Mouse (Mus musculus): ENCODE data around the gene Cox20. TPM values are rescaled to one million over a fixed set of nuclear protein-coding genes. Genes with fewer than 3 reads are reported as not detected.
"Not testable (repeated sequence)": the region's sequence is repeated elsewhere in the genome, so short reads cannot be mapped to it uniquely, and the experiment has no call there.

Cox20 gene
- total RNA-seq (2021): 10 to 100 TPM; 33.2 to 38.4 TPM
- long read RNA-seq, experiment 1, transcript Cox20-201 (4 exons, 471 nt): major isoform, 33 of 38 reads
- long read RNA-seq, experiment 1, partial matches to known transcripts: 0 of 38 reads
- long read RNA-seq, experiment 1, other reads (novel, unspliced or antisense): 2 of 38 reads
- long read RNA-seq, experiment 2, transcript Cox20-201 (4 exons, 471 nt): major isoform, 34 of 44 reads
- long read RNA-seq, experiment 2, partial matches to known transcripts: 1 of 44 reads
- long read RNA-seq, experiment 2, other reads (novel, unspliced or antisense): 7 of 44 reads

GRCm38 (mm10) chr1:178318389-178319184 is at the start of gene Cox20:
Cox20 (plus strand) TSS chr1:178319130.
- peak; percentile 93 to 95 for DNase-seq (ENCODE audit: low spot score in 2 of 2)

DNA sequence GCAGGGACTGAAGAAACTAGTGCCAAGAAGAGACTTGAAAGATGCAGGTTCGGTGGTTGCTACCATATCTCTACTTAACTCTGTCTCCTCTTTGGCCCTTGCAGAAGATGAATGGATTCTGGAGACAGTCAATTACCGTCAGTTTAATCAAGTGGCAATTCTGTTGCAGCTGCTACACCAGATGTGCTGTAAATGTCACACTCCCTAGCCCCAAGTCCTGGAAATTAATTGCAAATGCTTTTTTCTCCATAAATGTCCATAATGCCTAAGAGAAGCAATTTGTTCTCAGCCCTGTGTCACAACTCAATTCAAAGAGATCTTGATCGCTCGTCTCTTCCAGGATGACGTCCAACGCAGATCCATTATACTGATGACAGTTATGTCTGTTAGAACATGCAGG is 48.3 kb upstream of the Cox20 start:
- TF ChIP-seq CTCF (conservative IDR thresholded peaks at IDR 0.05): no peak
- H3K27ac ChIP-seq: no peak overlapping the region
- no peak overlapping the region for H3K4me3 ChIP-seq
- DNase-seq (ENCODE audit: low spot score in 2 of 2): no peak

More at GRCm38 (mm10) chr1:178318389-178319184, at the start of gene Cox20:
- peak within 1 kb of the TSS; percentile 77 for H3K4me3 ChIP-seq
- peak within 1 kb of the TSS; percentile 100 for H3K27ac ChIP-seq
- 0 out of 2 replicates have a peak, but pooled peaks have one; percentile 4 for TF ChIP-seq CTCF (conservative IDR thresholded peaks at IDR 0.05)

DNA sequence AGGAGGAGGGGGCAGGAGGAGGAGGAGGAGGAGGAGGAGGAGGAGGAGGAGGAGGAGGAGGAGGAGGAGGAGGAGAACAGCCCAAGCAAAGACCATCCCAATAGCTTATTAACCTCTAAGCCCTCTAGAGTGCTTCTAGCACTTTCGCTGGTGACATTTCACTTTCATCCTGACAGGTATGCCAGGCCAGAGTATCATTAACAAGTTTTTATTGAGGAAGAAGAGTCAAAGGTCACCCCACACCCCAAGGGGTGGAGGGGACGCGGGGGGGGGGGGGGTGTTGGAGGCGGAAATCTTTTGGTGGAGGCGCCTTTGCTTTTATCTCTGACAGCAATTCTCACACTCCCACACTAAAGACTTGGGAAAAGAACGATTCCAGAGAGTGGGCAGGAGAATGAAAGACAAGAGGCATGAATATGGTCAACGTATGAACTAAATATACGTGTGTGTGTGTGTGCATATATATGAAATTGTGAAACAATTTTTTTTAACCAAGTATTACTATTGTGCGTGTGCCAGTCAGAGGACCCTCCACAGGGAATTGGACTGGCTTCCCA is 43.7 kb upstream of the Cox20 start:
- no peak for TF ChIP-seq CTCF (conservative IDR thresholded peaks at IDR 0.05)
- no peak overlapping the region for H3K27ac ChIP-seq
- DNase-seq (ENCODE audit: low spot score in 2 of 2): no peak
- no peak overlapping the region; the same call in 1 of the 2 replicates for H3K4me3 ChIP-seq

DNA sequence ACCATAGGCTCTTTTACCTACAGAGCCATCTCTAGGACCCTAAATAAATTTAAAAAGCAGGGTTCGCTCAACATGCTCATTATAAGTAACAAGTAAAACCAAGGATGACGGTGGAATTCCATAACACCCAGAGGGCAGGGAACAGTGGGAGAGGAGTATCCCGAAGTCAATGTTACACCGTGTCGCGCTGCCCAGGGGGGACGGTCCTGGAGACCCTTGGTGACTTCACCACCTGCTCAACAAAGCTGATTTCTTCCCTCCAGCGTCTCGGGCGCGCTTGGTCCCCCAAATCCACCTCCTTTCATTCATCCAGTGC is 43.2 kb upstream of the Cox20 start:
- DNase-seq (ENCODE audit: low spot score in 2 of 2): peak in 1 of 2 experiments; percentile 3
- Histone ChIP-seq H3K27ac (peak overlapping the region; percentile 92), H3K4me3 (peak overlapping the region; percentile 60)
- no peak for TF ChIP-seq CTCF (conservative IDR thresholded peaks at IDR 0.05)

GRCm38 (mm10) chr1:178276054-178276911 is 42.6 kb upstream of the Cox20 start:
- TF ChIP-seq CTCF (conservative IDR thresholded peaks at IDR 0.05): peak; percentile 28
- H3K27ac ChIP-seq: peak overlapping the region; percentile 92
- peak overlapping the region; percentile 60 for H3K4me3 ChIP-seq
- peak; percentile 63 to 67 for DNase-seq (ENCODE audit: low spot score in 2 of 2)

DNA sequence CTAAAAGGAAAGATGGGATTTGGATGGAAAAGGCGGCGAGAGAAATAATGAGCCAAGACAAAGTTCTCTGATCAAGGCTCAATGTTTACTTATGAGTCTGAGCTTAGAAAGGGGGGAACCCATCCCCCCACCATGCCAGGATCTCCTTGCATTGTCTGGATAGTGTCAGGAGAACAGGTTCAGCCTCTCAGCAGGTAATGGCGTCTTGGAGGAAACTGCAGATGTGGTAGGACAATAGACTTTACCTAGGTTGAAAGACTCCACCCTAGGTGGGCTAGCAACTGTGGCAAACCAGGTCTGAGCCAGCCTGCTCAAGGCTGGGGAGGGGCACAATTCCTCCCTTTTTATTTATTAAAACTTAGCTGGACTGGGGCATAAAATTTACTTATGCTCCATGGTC is 35.6 kb upstream of the Cox20 start:
- not testable (repeated sequence) for H3K4me3 ChIP-seq; DNase-seq (ENCODE audit: low spot score in 2 of 2); H3K27ac ChIP-seq

DNA sequence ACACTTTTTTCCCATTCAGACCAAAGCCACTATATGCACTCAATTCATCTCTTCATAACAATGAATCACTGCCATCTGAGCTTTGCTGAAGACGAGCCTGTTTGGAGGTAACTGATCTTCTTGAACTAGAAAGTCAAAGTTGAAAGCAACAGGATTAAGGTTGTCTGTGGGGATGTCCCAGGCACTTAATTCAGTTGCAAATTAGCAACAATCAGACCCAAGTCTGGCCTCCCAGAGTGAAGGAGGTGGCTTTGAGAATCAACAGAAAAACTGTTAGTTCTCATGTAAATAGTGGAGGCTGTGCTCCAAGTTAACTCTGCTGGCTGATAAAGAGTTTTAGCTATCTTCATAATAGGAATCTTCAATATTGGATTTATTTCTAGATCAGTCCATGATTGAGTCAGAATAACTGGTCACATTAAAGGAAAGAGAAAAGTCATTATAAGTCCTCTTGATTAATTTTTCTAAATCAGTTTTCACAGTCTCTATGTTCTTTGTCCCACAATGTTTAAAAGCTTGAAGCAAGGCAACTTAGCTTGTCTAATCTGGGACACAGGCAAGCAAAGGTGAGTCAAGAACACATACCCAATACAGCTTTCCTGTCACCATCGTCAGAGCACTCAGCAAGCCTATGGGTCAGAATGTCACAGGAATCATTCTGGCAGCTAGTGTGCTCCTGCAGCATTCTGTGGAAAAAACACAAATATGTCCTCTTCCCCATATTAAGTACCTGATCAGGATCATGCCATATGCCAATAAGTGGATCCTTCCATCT is 34.8 kb upstream of the Cox20 start:
- no peak overlapping the region for H3K4me3 ChIP-seq
- TF ChIP-seq CTCF (conservative IDR thresholded peaks at IDR 0.05): no peak
- DNase-seq (ENCODE audit: low spot score in 2 of 2): no peak

GRCm38 (mm10) chr1:178287601-178288176 is 31.2 kb upstream of the Cox20 start:
- no peak overlapping the region for H3K27ac ChIP-seq
- DNase-seq (ENCODE audit: low spot score in 2 of 2): no peak
- H3K4me3 ChIP-seq: no peak overlapping the region
- no peak for TF ChIP-seq CTCF (conservative IDR thresholded peaks at IDR 0.05)

More for the DNA sequence above, 34.8 kb upstream of the Cox20 start:
- no peak overlapping the region for H3K27ac ChIP-seq

- TF ChIP-seq CTCF (conservative IDR thresholded peaks at IDR 0.05): no peak
- no peak overlapping the region for H3K4me3 ChIP-seq
- no peak overlapping the region for H3K27ac ChIP-seq
- DNase-seq (ENCODE audit: low spot score in 2 of 2): no peak
Measured at GRCm38 (mm10) chr1:178291716-178292115, 27.2 kb upstream of the Cox20 start.

DNA sequence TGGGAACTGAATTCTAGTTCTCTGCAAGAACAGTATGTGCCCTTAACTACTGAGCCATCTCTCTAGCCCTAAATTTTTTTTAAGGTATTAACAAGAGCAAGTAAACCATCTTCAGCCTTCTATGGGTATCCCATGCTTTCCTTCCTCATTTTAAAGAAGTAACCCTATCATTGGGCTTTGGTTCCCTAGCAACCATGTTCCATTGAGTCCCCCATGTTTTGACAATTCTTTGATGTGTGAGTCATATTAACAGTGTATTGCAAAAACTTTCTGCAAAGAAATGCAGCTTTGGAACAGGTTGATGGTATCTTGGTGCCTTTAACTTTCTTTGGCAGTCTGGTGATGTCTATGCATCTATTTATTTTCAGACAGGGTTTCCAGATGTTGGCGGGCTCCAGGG is 24.9 kb upstream of the Cox20 start:
- no peak overlapping the region for H3K4me3 ChIP-seq
- DNase-seq (ENCODE audit: low spot score in 2 of 2): no peak
- H3K27ac ChIP-seq: no peak overlapping the region
- TF ChIP-seq CTCF (conservative IDR thresholded peaks at IDR 0.05): no peak

- not testable (repeated sequence) for DNase-seq (ENCODE audit: low spot score in 2 of 2); H3K4me3 ChIP-seq; H3K27ac ChIP-seq
Measured at GRCm38 (mm10) chr1:178301261-178301660, 17.7 kb upstream of the Cox20 start.

- peak; percentile 88 for TF ChIP-seq CTCF (conservative IDR thresholded peaks at IDR 0.05)
- H3K4me3 ChIP-seq: no peak overlapping the region
- H3K27ac ChIP-seq: no peak overlapping the region
- peak in 1 of 2 experiments; percentile 81 for DNase-seq (ENCODE audit: low spot score in 2 of 2)
Measured at GRCm38 (mm10) chr1:178303425-178303824, 15.5 kb upstream of the Cox20 start.

All from layer of hippocampus, adult 2 months (tissue).